Mouse (Mus musculus): ENCODE measurements around the gene Dok1. TPM values are rescaled to one million over a fixed set of nuclear protein-coding genes. Genes with fewer than 3 reads are reported as not detected.

Gene Dok1
- total RNA-seq, 2 experiments from 2014 or later, result 16.1 to 25.8 TPM

DNA sequence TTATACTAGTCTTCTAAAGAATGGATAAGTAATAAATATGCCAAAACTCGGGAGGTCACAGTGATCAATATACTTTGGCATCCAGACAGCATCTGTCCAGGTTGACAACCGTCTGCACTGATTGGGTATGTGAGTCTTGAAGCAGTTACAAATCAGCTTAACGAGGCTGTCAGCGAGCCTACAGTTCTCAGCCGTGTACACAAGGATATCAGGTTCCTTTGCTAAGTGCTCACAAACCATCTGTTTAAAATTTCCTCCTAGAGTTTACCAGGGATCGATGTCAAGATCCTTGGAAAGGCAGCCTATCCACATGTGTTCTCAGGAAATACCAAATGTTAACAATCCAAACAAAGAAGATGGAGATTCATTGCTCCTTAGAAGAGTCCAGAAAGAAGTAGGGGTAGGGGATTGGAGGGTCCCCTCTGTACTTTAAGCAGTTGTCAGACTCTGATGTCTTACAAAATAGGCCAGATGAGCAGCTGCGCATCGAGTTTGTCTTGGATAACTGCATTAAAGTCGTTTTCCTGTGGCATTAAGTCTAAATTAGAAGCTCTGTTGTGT lies 45.8 kb downstream of the Dok1 start:
- no peak for ATAC-seq (replicated peaks; ENCODE audit: poor library complexity, severe bottlenecking)

Other genes with a start within 250 kb of the Dok1 start
- gene Sema4f, start 93.7 kb downstream of the Dok1 start, total RNA-seq (2014; fragmentation: Nextera tagmentation), result not detected in 2 replicates
- gene Sema4f, start 93.7 kb downstream of the Dok1 start, total RNA-seq (2017), result not detected in 2 replicates
- 2.2 TPM in 1 of 2 replicates, not detected in the other for gene M1ap, start 86.6 kb downstream of the Dok1 start, total RNA-seq (2014; fragmentation: Nextera tagmentation)
- gene M1ap, start 86.6 kb downstream of the Dok1 start, total RNA-seq (2017), result 2.7 and 6.3 TPM in 2 replicates
- gene Loxl3, start 702 bp upstream of the Dok1 start, total RNA-seq (2014; fragmentation: Nextera tagmentation), result 9.0 TPM in 1 of 2 replicates, not detected in the other
- gene Loxl3, start 702 bp upstream of the Dok1 start, total RNA-seq (2017), result 0.46 and 2.2 TPM in 2 replicates
- gene Aup1, start 21.1 kb upstream of the Dok1 start, total RNA-seq (2014; fragmentation: Nextera tagmentation), result 235 and 242 TPM in 2 replicates
- gene Aup1, start 21.1 kb upstream of the Dok1 start, total RNA-seq (2017), result 120 and 136 TPM in 2 replicates
- 96.9 and 114 TPM in 2 replicates for gene Htra2, start 21.8 kb upstream of the Dok1 start, total RNA-seq (2014; fragmentation: Nextera tagmentation)
- gene Htra2, start 21.8 kb upstream of the Dok1 start, total RNA-seq (2017), result 66.2 and 81.3 TPM in 2 replicates
- 0.81 and 2.4 TPM in 2 replicates for gene Dqx1, start 24.4 kb upstream of the Dok1 start, total RNA-seq (2014; fragmentation: Nextera tagmentation)
- gene Dqx1, start 24.4 kb upstream of the Dok1 start, total RNA-seq (2017), result 1.1 and 1.6 TPM in 2 replicates
- not detected in 2 replicates for gene Tlx2, start 36.8 kb upstream of the Dok1 start, total RNA-seq (2014; fragmentation: Nextera tagmentation)
- not detected in 2 replicates for gene Tlx2, start 36.8 kb upstream of the Dok1 start, total RNA-seq (2017)
- gene Pcgf1, start 44.4 kb upstream of the Dok1 start, total RNA-seq (2014; fragmentation: Nextera tagmentation), result 20.3 and 24.6 TPM in 2 replicates
- gene Pcgf1, start 44.4 kb upstream of the Dok1 start, total RNA-seq (2017), result 10.9 and 11.5 TPM in 2 replicates
- not detected in 2 replicates for gene Lbx2, start 52.9 kb upstream of the Dok1 start, total RNA-seq (2014; fragmentation: Nextera tagmentation)
- 1.3 TPM in 1 of 2 replicates, not detected in the other for gene Lbx2, start 52.9 kb upstream of the Dok1 start, total RNA-seq (2017)
- gene Ccdc142, start 68.1 kb upstream of the Dok1 start, total RNA-seq (2014; fragmentation: Nextera tagmentation), result 2.8 and 8.2 TPM in 2 replicates
- 2.5 and 5.7 TPM in 2 replicates for gene Ccdc142, start 68.1 kb upstream of the Dok1 start, total RNA-seq (2017)
- gene Gm42688, start 68.1 kb upstream of the Dok1 start, total RNA-seq (2014; fragmentation: Nextera tagmentation), result 2.0 and 6.3 TPM in 2 replicates
- 2.6 TPM in 2 replicates for gene Gm42688, start 68.1 kb upstream of the Dok1 start, total RNA-seq (2017)
- 48.6 and 78.4 TPM in 2 replicates for gene Mrpl53, start 75.6 kb upstream of the Dok1 start, total RNA-seq (2014; fragmentation: Nextera tagmentation)
- 14.6 and 29.1 TPM in 2 replicates for gene Mrpl53, start 75.6 kb upstream of the Dok1 start, total RNA-seq (2017)
- 90.1 and 93.4 TPM in 2 replicates for gene Mogs, start 82.0 kb upstream of the Dok1 start, total RNA-seq (2014; fragmentation: Nextera tagmentation)
- gene Mogs, start 82.0 kb upstream of the Dok1 start, total RNA-seq (2017), result 137 and 158 TPM in 2 replicates
- gene Wbp1, start 88.1 kb upstream of the Dok1 start, total RNA-seq (2014; fragmentation: Nextera tagmentation), result 31.4 and 38.9 TPM in 2 replicates
- 77.6 and 91.3 TPM in 2 replicates for gene Wbp1, start 88.1 kb upstream of the Dok1 start, total RNA-seq (2017)
- gene Ino80b, start 92.0 kb upstream of the Dok1 start, total RNA-seq (2014; fragmentation: Nextera tagmentation), result 17.2 and 22.8 TPM in 2 replicates
- 32.9 and 47.6 TPM in 2 replicates for gene Ino80b, start 92.0 kb upstream of the Dok1 start, total RNA-seq (2017)
- 5.1 and 8.7 TPM in 2 replicates for gene Rtkn, start 102.0 kb upstream of the Dok1 start, total RNA-seq (2014; fragmentation: Nextera tagmentation)
- gene Rtkn, start 102.0 kb upstream of the Dok1 start, total RNA-seq (2017), result 2.1 and 5.0 TPM in 2 replicates
- gene Wdr54, start 122.9 kb upstream of the Dok1 start, total RNA-seq (2014; fragmentation: Nextera tagmentation), result not detected in 2 replicates
- gene Wdr54, start 122.9 kb upstream of the Dok1 start, total RNA-seq (2017), result 0.04 TPM in 1 of 2 replicates, not detected in the other
- 0.51 TPM in 1 of 2 replicates, not detected in the other for gene 1700003E16Rik, start 122.9 kb upstream of the Dok1 start, total RNA-seq (2014; fragmentation: Nextera tagmentation)
- gene 1700003E16Rik, start 122.9 kb upstream of the Dok1 start, total RNA-seq (2017), result not detected in 2 replicates
- 27.3 and 71.9 TPM in 2 replicates for gene Dctn1, start 132.4 kb upstream of the Dok1 start, total RNA-seq (2014; fragmentation: Nextera tagmentation)
- gene Dctn1, start 132.4 kb upstream of the Dok1 start, total RNA-seq (2017), result 69.4 and 69.5 TPM in 2 replicates
- gene Slc4a5, start 186.4 kb upstream of the Dok1 start, total RNA-seq (2014; fragmentation: Nextera tagmentation), result not detected in 2 replicates
- gene Slc4a5, start 186.4 kb upstream of the Dok1 start, total RNA-seq (2017), result 0.13 TPM in 1 of 2 replicates, not detected in the other

Data from granulocyte monocyte progenitor cell, adult 5-6 weeks (primary cell).